Mouse (Mus musculus): ENCODE measurements around the gene Ggta1. TPM values are rescaled to one million over a fixed set of nuclear protein-coding genes. Genes with fewer than 3 reads are reported as not detected.

Ggta1 gene
- polyA plus RNA-seq (2015; fragmentation: Nextera tagmentation; extraction: Ambion mirVana), result 28.1 and 28.9 TPM in 2 replicates

- no peaks in the 10 kb centered on the region for H3K9me3 ChIP-seq (replicated peaks; ENCODE audit: control insufficient read depth, low read length)
- peak within 1 kb of the TSS; percentile 89 for H3K9ac ChIP-seq (ENCODE audit: low read length)
- H3K4me1 ChIP-seq (ENCODE audit: control insufficient read depth, insufficient read depth, low read length), result peaks cover 18% of the 10 kb centered on the region; the same call in 1 of the 2 replicates
- no peaks in the 10 kb centered on the region for H3K36me3 ChIP-seq (ENCODE audit: control insufficient read depth, insufficient read depth, low read length)
- peak within 1 kb of the TSS; percentile 66 for H3K4me3 ChIP-seq (replicated peaks; ENCODE audit: low read length)
- WGBS, result 19% methylated on average over 7 of the region's 7 CpGs
- ATAC-seq (ENCODE audit: insufficient read depth, low FRiP score), result peak; percentile 6; the same call in 1 of the 2 replicates
- H3K4me2 ChIP-seq (ENCODE audit: low read depth, low read length), result peak within 1 kb of the TSS; percentile 90
- H3K27ac ChIP-seq (ENCODE audit: low read length), result peak within 1 kb of the TSS; percentile 81
- H3K27me3 ChIP-seq (ENCODE audit: control insufficient read depth, insufficient read depth, low read length), result no peaks in the 10 kb centered on the region
Observed at GRCm38 (mm10) chr2:35462791-35463281, at the start of gene Ggta1. Gene Ggta1, minus strand, starts transcription at chr2:35463231.

- 96% methylated on average over 4 of the region's 4 CpGs for WGBS
- H3K4me1 ChIP-seq (ENCODE audit: control insufficient read depth, insufficient read depth, low read length), result peaks cover 41% of the 10 kb centered on the region
- no peak overlapping the region for H3K4me2 ChIP-seq (ENCODE audit: low read depth, low read length)
- no peak overlapping the region for H3K4me3 ChIP-seq (replicated peaks; ENCODE audit: low read length)
- no peak for ATAC-seq (ENCODE audit: insufficient read depth, low FRiP score)
- H3K9me3 ChIP-seq (replicated peaks; ENCODE audit: control insufficient read depth, low read length), result no peaks in the 10 kb centered on the region
- no peak overlapping the region for H3K27ac ChIP-seq (ENCODE audit: low read length)
- no peaks in the 10 kb centered on the region for H3K27me3 ChIP-seq (ENCODE audit: control insufficient read depth, insufficient read depth, low read length)
- H3K9ac ChIP-seq (ENCODE audit: low read length), result no peak overlapping the region
- no peaks in the 10 kb centered on the region for H3K36me3 ChIP-seq (ENCODE audit: control insufficient read depth, insufficient read depth, low read length)
Observed at GRCm38 (mm10) chr2:35512226-35512625, 49.2 kb upstream of the Ggta1 start.

GRCm38 (mm10) chr2:35510920-35511319, 47.9 kb upstream of the Ggta1 start:
- WGBS, result 23% methylated on average over 1 of the region's 1 CpGs
- H3K27ac ChIP-seq (ENCODE audit: low read length), result 0 out of 2 replicates have a peak overlapping the region, but pooled peaks have one; percentile 3
- no peaks in the 10 kb centered on the region for H3K27me3 ChIP-seq (ENCODE audit: control insufficient read depth, insufficient read depth, low read length)
- no peak for ATAC-seq (ENCODE audit: insufficient read depth, low FRiP score)
- no peak overlapping the region for H3K4me3 ChIP-seq (replicated peaks; ENCODE audit: low read length)
- H3K36me3 ChIP-seq (ENCODE audit: control insufficient read depth, insufficient read depth, low read length), result no peaks in the 10 kb centered on the region
- no peaks in the 10 kb centered on the region for H3K9me3 ChIP-seq (replicated peaks; ENCODE audit: control insufficient read depth, low read length)
- no peak overlapping the region for H3K4me2 ChIP-seq (ENCODE audit: low read depth, low read length)
- peaks cover 51% of the 10 kb centered on the region for H3K4me1 ChIP-seq (ENCODE audit: control insufficient read depth, insufficient read depth, low read length)
- H3K9ac ChIP-seq (ENCODE audit: low read length), result no peak overlapping the region

GRCm38 (mm10) chr2:35509888-35510287, 46.9 kb upstream of the Ggta1 start:
- 45% methylated on average over 4 of the region's 4 CpGs for WGBS
- no peak for ATAC-seq (ENCODE audit: insufficient read depth, low FRiP score)

GRCm38 (mm10) chr2:35509343-35509667, 46.3 kb upstream of the Ggta1 start:
- Histone ChIP-seq H3K27ac (ENCODE audit: low read length) (peak overlapping the region; percentile 80), H3K4me1 (ENCODE audit: control insufficient read depth, insufficient read depth, low read length) (peaks cover 53% of the 10 kb centered on the region), H3K4me3 (replicated peaks; ENCODE audit: low read length) (no peak overlapping the region), H3K36me3 (ENCODE audit: control insufficient read depth, insufficient read depth, low read length) (no peaks in the 10 kb centered on the region), H3K4me2 (ENCODE audit: low read depth, low read length) (no peak overlapping the region), H3K9ac (ENCODE audit: low read length) (no peak overlapping the region), H3K9me3 (replicated peaks; ENCODE audit: control insufficient read depth, low read length) (no peaks in the 10 kb centered on the region), H3K27me3 (ENCODE audit: control insufficient read depth, insufficient read depth, low read length) (no peaks in the 10 kb centered on the region)
- WGBS, result 35% methylated on average over 6 of the region's 6 CpGs
- peak; percentile 16; the same call in 1 of the 2 replicates for ATAC-seq (ENCODE audit: insufficient read depth, low FRiP score)

More at GRCm38 (mm10) chr2:35509888-35510287, 46.9 kb upstream of the Ggta1 start:
- Histone ChIP-seq H3K9me3 (replicated peaks; ENCODE audit: control insufficient read depth, low read length) (no peaks in the 10 kb centered on the region), H3K27ac (ENCODE audit: low read length) (no peak overlapping the region), H3K4me2 (ENCODE audit: low read depth, low read length) (no peak overlapping the region), H3K9ac (ENCODE audit: low read length) (no peak overlapping the region), H3K36me3 (ENCODE audit: control insufficient read depth, insufficient read depth, low read length) (no peaks in the 10 kb centered on the region), H3K27me3 (ENCODE audit: control insufficient read depth, insufficient read depth, low read length) (no peaks in the 10 kb centered on the region), H3K4me3 (replicated peaks; ENCODE audit: low read length) (no peak overlapping the region), H3K4me1 (ENCODE audit: control insufficient read depth, insufficient read depth, low read length) (peaks cover 55% of the 10 kb centered on the region)

GRCm38 (mm10) chr2:35508597-35509342, 45.7 kb upstream of the Ggta1 start:
- peaks cover 53% of the 10 kb centered on the region for H3K4me1 ChIP-seq (ENCODE audit: control insufficient read depth, insufficient read depth, low read length)
- H3K27ac ChIP-seq (ENCODE audit: low read length), result peak overlapping the region; percentile 80
- no peak overlapping the region for H3K4me2 ChIP-seq (ENCODE audit: low read depth, low read length)
- peak overlapping the region; percentile 13; the same call in 1 of the 2 replicates for H3K9ac ChIP-seq (ENCODE audit: low read length)
- H3K9me3 ChIP-seq (replicated peaks; ENCODE audit: control insufficient read depth, low read length), result no peaks in the 10 kb centered on the region
- WGBS, result 12% methylated on average over 10 of the region's 10 CpGs
- no peaks in the 10 kb centered on the region for H3K36me3 ChIP-seq (ENCODE audit: control insufficient read depth, insufficient read depth, low read length)
- ATAC-seq (ENCODE audit: insufficient read depth, low FRiP score), result peak; percentile 23; the same call in 1 of the 2 replicates
- no peaks in the 10 kb centered on the region for H3K27me3 ChIP-seq (ENCODE audit: control insufficient read depth, insufficient read depth, low read length)
- H3K4me3 ChIP-seq (replicated peaks; ENCODE audit: low read length), result no peak overlapping the region

GRCm38 (mm10) chr2:35507191-35507511, 44.1 kb upstream of the Ggta1 start:
- Histone ChIP-seq H3K4me3 (replicated peaks; ENCODE audit: low read length) (no peak overlapping the region), H3K9me3 (replicated peaks; ENCODE audit: control insufficient read depth, low read length) (no peaks in the 10 kb centered on the region), H3K27ac (ENCODE audit: low read length) (peak overlapping the region; percentile 65), H3K4me1 (ENCODE audit: control insufficient read depth, insufficient read depth, low read length) (peaks cover 58% of the 10 kb centered on the region), H3K9ac (ENCODE audit: low read length) (no peak overlapping the region), H3K4me2 (ENCODE audit: low read depth, low read length) (no peak overlapping the region), H3K27me3 (ENCODE audit: control insufficient read depth, insufficient read depth, low read length) (no peaks in the 10 kb centered on the region), H3K36me3 (ENCODE audit: control insufficient read depth, insufficient read depth, low read length) (no peaks in the 10 kb centered on the region)
- no peak; the same call in 1 of the 2 replicates for ATAC-seq (ENCODE audit: insufficient read depth, low FRiP score)
- WGBS, result 38% methylated on average over 9 of the region's 9 CpGs

- 0 out of 2 replicates have a peak overlapping the region, but pooled peaks have one; percentile 5 for H3K9ac ChIP-seq (ENCODE audit: low read length)
- H3K4me1 ChIP-seq (ENCODE audit: control insufficient read depth, insufficient read depth, low read length), result peaks cover 58% of the 10 kb centered on the region
- no peaks in the 10 kb centered on the region for H3K36me3 ChIP-seq (ENCODE audit: control insufficient read depth, insufficient read depth, low read length)
- peak overlapping the region; percentile 65 for H3K27ac ChIP-seq (ENCODE audit: low read length)
- ATAC-seq (ENCODE audit: insufficient read depth, low FRiP score), result no peak
- 60% methylated on average over 6 of the region's 6 CpGs for WGBS
- H3K9me3 ChIP-seq (replicated peaks; ENCODE audit: control insufficient read depth, low read length), result no peaks in the 10 kb centered on the region
- no peaks in the 10 kb centered on the region for H3K27me3 ChIP-seq (ENCODE audit: control insufficient read depth, insufficient read depth, low read length)
- no peak overlapping the region for H3K4me2 ChIP-seq (ENCODE audit: low read depth, low read length)
- H3K4me3 ChIP-seq (replicated peaks; ENCODE audit: low read length), result no peak overlapping the region
Observed at GRCm38 (mm10) chr2:35506311-35507190, 43.5 kb upstream of the Ggta1 start.
